Mouse (Mus musculus): Measurements from ENCODE around the gene Sord. TPM values are rescaled to one million over a fixed set of nuclear protein-coding genes. Genes with fewer than 3 reads are reported as not detected.

Gene Sord
- polyA plus RNA-seq, 1 experiment from 2014 or later: 22.7 TPM

Other genes starting within 250 kb of the Sord start
- 11.4 and 14.3 TPM in 2 replicates for gene Eif3j1, start 206.2 kb upstream of the Sord start, polyA plus RNA-seq (2014; fragmentation: Nextera tagmentation; extraction: Ambion mirVana)
- gene Spg11, start 116.4 kb upstream of the Sord start, polyA plus RNA-seq (2014; fragmentation: Nextera tagmentation; extraction: Ambion mirVana): 10.2 and 10.4 TPM in 2 replicates
- gene B2m, start 87.1 kb upstream of the Sord start, polyA plus RNA-seq (2014; fragmentation: Nextera tagmentation; extraction: Ambion mirVana): 63.5 and 114 TPM in 2 replicates
- not detected in 2 replicates for gene Trim69, start 74.0 kb upstream of the Sord start, polyA plus RNA-seq (2014; fragmentation: Nextera tagmentation; extraction: Ambion mirVana)
- gene Patl2, start 48.6 kb upstream of the Sord start, polyA plus RNA-seq (2014; fragmentation: Nextera tagmentation; extraction: Ambion mirVana): 0.08 TPM in 1 of 2 replicates, not detected in the other
- not detected in 2 replicates for gene Terb2, start 48.5 kb upstream of the Sord start, polyA plus RNA-seq (2014; fragmentation: Nextera tagmentation; extraction: Ambion mirVana)
- not detected in 2 replicates for gene Duox2, start 63.7 kb downstream of the Sord start, polyA plus RNA-seq (2014; fragmentation: Nextera tagmentation; extraction: Ambion mirVana)
- 0.17 and 0.37 TPM in 2 replicates for gene Duoxa2, start 64.2 kb downstream of the Sord start, polyA plus RNA-seq (2014; fragmentation: Nextera tagmentation; extraction: Ambion mirVana)
- 0.32 TPM in 1 of 2 replicates, not detected in the other for gene Duoxa1, start 79.0 kb downstream of the Sord start, polyA plus RNA-seq (2014; fragmentation: Nextera tagmentation; extraction: Ambion mirVana)
- gene Duox1, start 80.9 kb downstream of the Sord start, polyA plus RNA-seq (2014; fragmentation: Nextera tagmentation; extraction: Ambion mirVana): 0.13 and 0.15 TPM in 2 replicates
- gene Shf, start 134.4 kb downstream of the Sord start, polyA plus RNA-seq (2014; fragmentation: Nextera tagmentation; extraction: Ambion mirVana): 16.7 and 17.5 TPM in 2 replicates
- gene Slc28a2, start 191.7 kb downstream of the Sord start, polyA plus RNA-seq (2014; fragmentation: Nextera tagmentation; extraction: Ambion mirVana): 0.14 TPM in 1 of 2 replicates, not detected in the other

Measured in neural tube, embryonic 14.5 days (tissue).